Mouse (Mus musculus): Measurements from ENCODE around the gene Med19. TPM values are rescaled to one million over a fixed set of nuclear protein-coding genes. Genes with fewer than 3 reads are reported as not detected.
"Not testable (repeated sequence)": the region's sequence is repeated elsewhere in the genome, so short reads cannot be mapped to it uniquely, and the experiment has no call there.

Med19 gene
- polyA plus RNA-seq, 1 experiment, result 30.6 TPM

DNA sequence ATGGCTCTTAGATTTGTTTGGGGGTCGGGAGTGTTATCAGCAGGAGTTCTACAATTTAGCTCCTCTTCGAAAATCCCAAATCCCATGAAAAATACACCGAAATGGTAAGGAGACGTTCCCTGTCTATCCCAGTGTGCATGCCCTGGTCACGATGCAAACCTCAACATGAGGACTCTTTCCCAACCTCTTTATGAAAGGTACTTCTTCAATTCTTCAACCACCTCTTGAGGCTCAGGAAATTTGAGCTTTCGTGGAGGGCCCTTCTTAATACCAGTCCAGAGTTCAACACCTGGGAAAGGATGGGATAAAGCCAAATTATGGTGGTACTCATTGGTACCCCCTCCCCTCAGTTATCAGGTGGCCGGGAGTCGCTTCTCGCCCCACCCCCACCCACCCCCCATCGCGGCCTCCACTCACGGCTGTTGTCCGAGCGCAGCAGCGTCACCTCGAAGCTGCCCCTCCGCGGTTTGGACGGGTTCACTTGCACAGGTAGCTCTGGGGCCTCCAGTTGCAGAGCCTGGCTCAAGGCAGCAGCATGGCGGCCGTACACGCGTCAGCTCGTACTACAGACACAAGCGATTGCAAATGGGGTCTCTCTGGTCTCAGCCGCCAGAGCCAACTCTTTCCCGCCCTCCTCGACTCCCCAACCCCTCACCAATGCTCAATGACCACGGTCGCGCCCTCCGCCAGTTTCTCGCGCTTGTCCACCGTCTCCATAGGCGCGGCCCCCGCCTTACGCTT, 8.2 kb upstream of the Med19 start:
- Histone ChIP-seq H3K27ac (ENCODE audit: insufficient read depth, low read length) (peak overlapping the region; percentile 35), H3K27me3 (ENCODE audit: control insufficient read depth, insufficient read depth, low read length) (no peaks in the 10 kb centered on the region), H3K4me3 (replicated peaks; ENCODE audit: insufficient read depth, low read depth, low read length) (peak overlapping the region; percentile 90), H3K4me1 (ENCODE audit: control insufficient read depth, insufficient read depth, low read length) (peaks cover 2% of the 10 kb centered on the region; the same call in 1 of the 2 replicates)
- TF ChIP-seq POLR2A (IDR thresholded peaks at IDR 0.05; ENCODE audit: borderline replicate concordance, insufficient read depth, low read length) (no peak), CTCF (IDR thresholded peaks at IDR 0.05; ENCODE audit: borderline replicate concordance, insufficient read depth, low read depth, low read length) (no peak)
- 1% methylated on average over 39 of the region's 39 CpGs for WGBS
- DNase-seq, result peak in 1 of 2 experiments; percentile 59

DNA sequence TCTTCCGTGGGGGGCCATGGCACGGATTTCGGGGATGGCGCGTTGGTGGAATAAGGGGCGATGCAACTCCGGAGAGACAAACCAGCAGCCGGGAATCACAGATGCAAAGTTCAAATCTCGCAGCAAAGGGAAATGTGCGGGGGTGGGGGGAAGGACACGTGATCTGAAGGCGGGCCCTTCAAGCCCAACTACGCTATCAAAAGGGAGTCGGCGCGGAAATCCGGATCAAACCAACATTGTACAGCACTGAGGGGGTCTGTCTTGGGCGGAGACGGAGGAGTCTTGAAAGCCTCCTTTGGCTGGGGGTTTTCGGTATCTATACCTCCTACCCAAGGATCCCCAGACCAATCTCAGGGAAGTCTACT, 7.7 kb upstream of the Med19 start, which contains the start of gene Selenoh:
Gene Selenoh (minus strand): TSS at position 202 of the 365 bp plus-strand sequence.
- Histone ChIP-seq H3K4me3 (replicated peaks; ENCODE audit: insufficient read depth, low read depth, low read length) (peak within 1 kb of the TSS; percentile 90), H3K4me1 (ENCODE audit: control insufficient read depth, insufficient read depth, low read length) (peaks cover 2% of the 10 kb centered on the region; the same call in 1 of the 2 replicates), H3K27ac (ENCODE audit: insufficient read depth, low read length) (peak within 1 kb of the TSS; percentile 35), H3K27me3 (ENCODE audit: control insufficient read depth, insufficient read depth, low read length) (no peaks in the 10 kb centered on the region)
- peak; percentile 79 to 81 for DNase-seq
- WGBS, result 1% methylated on average over 20 of the region's 20 CpGs
- TF ChIP-seq CTCF (IDR thresholded peaks at IDR 0.05; ENCODE audit: borderline replicate concordance, insufficient read depth, low read depth, low read length) (no peak), POLR2A (IDR thresholded peaks at IDR 0.05; ENCODE audit: borderline replicate concordance, insufficient read depth, low read length) (peak; percentile 41; the same call in 1 of the 2 replicates)

DNA sequence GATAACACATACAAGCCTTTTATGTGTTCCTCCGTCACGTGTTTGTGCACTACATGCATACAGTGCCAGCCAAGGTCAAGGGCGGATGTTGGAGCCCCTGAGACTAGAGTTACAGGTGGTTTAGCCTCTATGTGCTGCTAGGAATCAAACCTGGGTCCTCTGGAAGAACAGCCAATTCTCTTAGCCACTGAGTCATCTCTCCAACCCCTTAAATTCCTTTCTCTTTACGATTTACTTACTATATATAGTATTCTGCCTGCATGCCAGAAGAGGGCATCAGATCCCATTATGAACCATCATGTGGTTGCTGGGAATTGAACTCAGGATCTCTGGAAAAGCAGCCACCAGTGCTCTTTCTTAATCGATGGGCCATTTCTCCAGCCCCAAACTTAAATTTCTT, 6.7 kb upstream of the Med19 start:
- not testable (repeated sequence) for H3K27me3 ChIP-seq (ENCODE audit: control insufficient read depth, insufficient read depth, low read length); H3K27ac ChIP-seq (ENCODE audit: insufficient read depth, low read length); H3K4me3 ChIP-seq (replicated peaks; ENCODE audit: insufficient read depth, low read depth, low read length); DNase-seq
- peaks cover 12% of the 10 kb centered on the region; the same call in 1 of the 2 replicates for H3K4me1 ChIP-seq (ENCODE audit: control insufficient read depth, insufficient read depth, low read length)
- 55% methylated on average over 4 of the region's 5 CpGs for WGBS

GRCm38 (mm10) chr2:84677270-84677967, 783 bp upstream of the Med19 start:
- Histone ChIP-seq H3K27ac (ENCODE audit: insufficient read depth, low read length) (peak overlapping the region; percentile 58; the same call in 1 of the 2 replicates), H3K4me3 (replicated peaks; ENCODE audit: insufficient read depth, low read depth, low read length) (peak overlapping the region; percentile 60), H3K4me1 (ENCODE audit: control insufficient read depth, insufficient read depth, low read length) (peaks cover 12% of the 10 kb centered on the region; the same call in 1 of the 2 replicates), H3K27me3 (ENCODE audit: control insufficient read depth, insufficient read depth, low read length) (no peaks in the 10 kb centered on the region)
- 6% methylated on average over 22 of the region's 22 CpGs for WGBS
- TF ChIP-seq CTCF (IDR thresholded peaks at IDR 0.05; ENCODE audit: borderline replicate concordance, insufficient read depth, low read depth, low read length) (peak; percentile 44; the same call in 1 of the 2 replicates), POLR2A (IDR thresholded peaks at IDR 0.05; ENCODE audit: borderline replicate concordance, insufficient read depth, low read length) (no peak)
- DNase-seq, result no peak

DNA sequence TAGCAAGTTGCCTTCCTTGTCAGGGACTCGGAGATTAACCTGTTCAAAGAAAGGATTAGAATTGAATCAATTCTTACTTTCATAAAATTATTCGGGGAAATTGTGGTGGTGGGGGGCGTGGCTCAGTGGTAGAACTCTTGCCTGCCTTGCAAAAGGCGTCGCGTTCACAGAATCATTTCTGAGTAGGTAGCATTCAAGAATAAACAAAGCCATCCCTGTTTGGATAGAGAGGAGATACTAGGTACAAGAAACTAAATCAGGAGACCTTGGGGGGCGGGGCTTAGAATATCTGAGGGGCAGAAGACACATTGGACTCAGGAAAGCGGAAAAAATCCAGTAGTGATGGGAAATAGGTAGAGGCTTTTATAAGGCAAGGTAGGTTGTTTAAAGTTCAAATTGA, 814 bp downstream of the Med19 start, which contains the start of gene Tmx2:
Gene Tmx2 (minus strand): TSS at position 125 of the 400 bp plus-strand sequence.
- Histone ChIP-seq H3K4me3 (replicated peaks; ENCODE audit: insufficient read depth, low read depth, low read length) (peak within 1 kb of the TSS; percentile 98), H3K27me3 (ENCODE audit: control insufficient read depth, insufficient read depth, low read length) (no peaks in the 10 kb centered on the region), H3K4me1 (ENCODE audit: control insufficient read depth, insufficient read depth, low read length) (peaks cover 12% of the 10 kb centered on the region; the same call in 1 of the 2 replicates), H3K27ac (ENCODE audit: insufficient read depth, low read length) (no peak within 1 kb of the TSS)
- TF ChIP-seq POLR2A (IDR thresholded peaks at IDR 0.05; ENCODE audit: borderline replicate concordance, insufficient read depth, low read length) (no peak), CTCF (IDR thresholded peaks at IDR 0.05; ENCODE audit: borderline replicate concordance, insufficient read depth, low read depth, low read length) (no peak)
- 13% methylated on average over 8 of the region's 8 CpGs for WGBS
- DNase-seq, result no peak

DNA sequence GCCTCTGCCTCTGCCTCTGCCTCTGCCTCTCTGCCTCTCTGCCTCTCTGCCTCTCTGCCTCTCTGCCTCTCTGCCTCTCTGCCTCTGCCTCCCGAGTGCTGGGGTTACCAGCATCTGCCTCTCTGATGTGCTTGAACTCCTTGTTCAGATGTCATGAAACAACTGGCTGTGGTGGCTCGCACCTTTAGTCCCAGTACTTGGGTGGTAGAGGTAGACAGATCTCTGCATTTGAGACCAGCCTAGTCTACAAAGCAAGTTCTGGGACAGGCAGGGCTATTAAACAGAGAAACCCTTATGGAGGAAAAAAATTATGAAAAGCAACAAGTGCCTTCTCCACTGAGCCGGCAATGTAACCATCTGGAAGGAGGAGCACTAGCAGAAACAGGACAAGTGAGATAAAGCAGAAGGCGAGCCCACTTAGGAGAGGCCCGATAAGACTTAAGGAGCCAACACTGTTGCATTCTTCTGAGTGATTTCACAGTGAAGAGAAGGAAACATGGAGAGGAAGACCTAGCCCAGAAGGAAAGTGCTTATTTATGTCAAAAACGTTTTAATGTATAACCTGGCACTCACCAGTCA, 4.5 kb downstream of the Med19 start:
- TF ChIP-seq POLR2A (IDR thresholded peaks at IDR 0.05; ENCODE audit: borderline replicate concordance, insufficient read depth, low read length), result no peak
- TF ChIP-seq CTCF (IDR thresholded peaks at IDR 0.05; ENCODE audit: borderline replicate concordance, insufficient read depth, low read depth, low read length), result no peak
- no peak for DNase-seq
- H3K27me3 ChIP-seq (ENCODE audit: control insufficient read depth, insufficient read depth, low read length), result no peaks in the 10 kb centered on the region
- H3K4me1 ChIP-seq (ENCODE audit: control insufficient read depth, insufficient read depth, low read length), result no peaks in the 10 kb centered on the region
- H3K27ac ChIP-seq (ENCODE audit: insufficient read depth, low read length), result no peak overlapping the region
- 79% methylated on average over 6 of the region's 6 CpGs for WGBS
- no peak overlapping the region for H3K4me3 ChIP-seq (replicated peaks; ENCODE audit: insufficient read depth, low read depth, low read length)

- Histone ChIP-seq H3K27ac (ENCODE audit: insufficient read depth, low read length) (no peak overlapping the region), H3K27me3 (ENCODE audit: control insufficient read depth, insufficient read depth, low read length) (no peaks in the 10 kb centered on the region), H3K4me1 (ENCODE audit: control insufficient read depth, insufficient read depth, low read length) (peaks cover 6% of the 10 kb centered on the region; the same call in 1 of the 2 replicates), H3K4me3 (replicated peaks; ENCODE audit: insufficient read depth, low read depth, low read length) (no peak overlapping the region)
- no peak for DNase-seq
- TF ChIP-seq POLR2A (IDR thresholded peaks at IDR 0.05; ENCODE audit: borderline replicate concordance, insufficient read depth, low read length), result no peak
- TF ChIP-seq CTCF (IDR thresholded peaks at IDR 0.05; ENCODE audit: borderline replicate concordance, insufficient read depth, low read depth, low read length), result no peak
- WGBS, result 84% methylated on average over 2 of the region's 2 CpGs
Measured at GRCm38 (mm10) chr2:84688080-84688844, 10.1 kb downstream of the Med19 start.
